Mouse (Mus musculus) lung, postnatal 0 days (tissue): ENCODE data around the gene Msmp. TPM values are rescaled to one million over a fixed set of nuclear protein-coding genes. Genes with fewer than 3 reads are reported as not detected.

Experiments
- ATAC-seq: fragments of 200-750 bp; cut with Nextera tagmentation; 2 replicates; pipeline ENCODE4 v1.8.0; 2017; ENCODE audit warnings: moderate library complexity
- DNase-seq: peaks from one replicate; pipeline ENCODE4 v3.0.0-alpha.2; 2016; ENCODE audit warnings: low spot score
- H3K27ac ChIP-seq: fragments of 300-500 bp; sonication (generic); 2 replicates; pipeline ENCODE4 v1.5.1; 2014; ENCODE audit warnings: antibody characterized with exemption, mild to moderate bottlenecking, low read length, mixed read lengths
- H3K27me3 ChIP-seq: fragments of 300-500 bp; sonication (generic); replicated peaks from 2 replicates; pipeline ENCODE4 v1.6.1; 2014; ENCODE audit warnings: low read length, mixed read lengths; ENCODE audit not compliant: insufficient read depth
- H3K36me3 ChIP-seq: fragments of 300-500 bp; sonication (generic); 2 replicates; pipeline ENCODE4 v1.6.1; 2014; ENCODE audit warnings: low read length, mixed read lengths; ENCODE audit not compliant: insufficient read depth
- H3K4me1 ChIP-seq: fragments of 300-500 bp; sonication (generic); 2 replicates; pipeline ENCODE4 v1.6.1; 2014; ENCODE audit warnings: antibody characterized with exemption, low read depth, low read length, mixed read lengths; ENCODE audit not compliant: insufficient read depth
- H3K4me2 ChIP-seq: fragments of 300-500 bp; sonication (generic); replicated peaks from 2 replicates; pipeline ENCODE4 v1.6.1; 2014; ENCODE audit warnings: low read depth, mild to moderate bottlenecking, low read length, moderate library complexity, mixed read lengths
- H3K4me3 ChIP-seq: fragments of 300-500 bp; sonication (generic); 2 replicates; pipeline ENCODE4 v1.5.1; 2014; ENCODE audit warnings: low read depth, low read length
- H3K9ac ChIP-seq: fragments of 300-500 bp; sonication (generic); replicated peaks from 2 replicates; pipeline ENCODE4 v1.6.1; 2014; ENCODE audit warnings: low read depth, mild to moderate bottlenecking
- H3K9me3 ChIP-seq: fragments of 300-500 bp; sonication (generic); 2 replicates; pipeline ENCODE4 v1.6.1; 2016; ENCODE audit warnings: low read length, mixed read lengths
- CTCF ChIP-seq: IDR thresholded peaks from 2 replicates; pipeline ENCODE4 v1.5.1; 2016; ENCODE audit warnings: antibody characterized with exemption, mild to moderate bottlenecking
- EP300 ChIP-seq: IDR thresholded peaks from 2 replicates; pipeline ENCODE4 v1.6.1; 2016; ENCODE audit warnings: antibody characterized with exemption, mild to moderate bottlenecking, control low read depth
- WGBS: fragments of 180-500 bp; shearing (Covaris S2); extraction: QIAGEN DNeasy Blood & Tissue Kit; methylation state at CpG from one replicate; pipeline ENCODE4 v1.1.7; 2014; 5-methylcytosine and 5-hydroxymethylcytosine counted together
- polyA plus RNA-seq: library from polyadenylated mRNA; unstranded; fragments of >200 nt; fragmentation: Nextera tagmentation; extraction: Ambion mirVana; gene quantifications from 2 replicates; pipeline ENCODE4 v1.2.1, GENCODE M21; 2015

The Msmp gene
- polyA plus RNA-seq, 1 experiment from 2014 or later = 0.87 TPM

DNA sequence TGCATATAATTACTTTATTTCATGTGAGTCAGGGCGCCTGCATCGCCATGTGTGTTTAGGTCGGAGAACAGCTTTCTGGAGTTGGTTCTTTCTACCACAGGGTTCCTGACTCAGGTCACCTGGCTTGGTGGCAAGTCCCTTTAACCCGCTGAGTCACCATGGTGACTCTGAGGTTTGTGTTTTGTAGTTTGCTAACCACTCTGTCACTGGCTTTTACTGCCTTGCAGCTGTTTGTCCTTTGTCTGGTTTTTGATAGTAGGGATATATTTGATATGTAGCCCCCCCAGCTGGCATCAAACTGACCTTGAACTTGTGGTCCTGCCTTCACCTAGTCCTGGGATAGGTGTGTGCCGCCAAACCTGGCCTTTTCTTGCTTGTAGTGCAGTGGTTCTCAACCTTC, 2.1 kb downstream of the Msmp start:
- no peak overlapping the region for H3K4me2 ChIP-seq
- peaks cover 12% of the 10 kb centered on the region; the same call in 1 of the 2 replicates for H3K4me1 ChIP-seq
- H3K9ac ChIP-seq = no peak overlapping the region
- ATAC-seq = no peak
- DNase-seq = no peak
- no peak overlapping the region for H3K4me3 ChIP-seq
- 91% methylated on average over 5 of the region's 5 CpGs for WGBS
- H3K27ac ChIP-seq = no peak overlapping the region
- TF ChIP-seq EP300 (no peak), CTCF (no peak)
- H3K9me3 ChIP-seq = no peaks in the 10 kb centered on the region
- no peaks in the 10 kb centered on the region; the same call in 1 of the 2 replicates for H3K27me3 ChIP-seq
- peaks cover 28% of the 10 kb centered on the region; the same call in 1 of the 2 replicates for H3K36me3 ChIP-seq

DNA sequence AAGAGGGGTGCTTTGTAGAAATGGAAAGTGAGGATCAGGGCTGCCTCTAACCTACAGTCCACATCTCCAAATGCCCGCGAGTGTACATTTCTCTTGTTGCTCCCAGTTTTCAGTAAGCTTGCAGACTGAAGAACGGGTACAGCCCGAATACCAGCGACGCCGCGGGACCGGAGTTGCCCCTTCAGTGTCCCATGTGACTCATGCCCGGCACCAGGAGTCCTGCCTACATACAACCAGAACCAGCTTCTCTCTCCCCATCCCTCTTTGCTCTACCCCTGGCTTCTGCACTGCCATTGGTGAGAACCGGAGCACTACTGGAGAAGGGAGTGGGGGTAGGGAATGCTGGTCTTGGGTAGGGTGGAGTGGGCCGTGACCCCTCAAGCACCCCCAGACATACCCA, 2.9 kb downstream of the Msmp start:
- Histone ChIP-seq H3K27me3 (no peaks in the 10 kb centered on the region; the same call in 1 of the 2 replicates), H3K27ac (no peak overlapping the region), H3K4me3 (no peak overlapping the region), H3K9ac (no peak overlapping the region), H3K9me3 (no peaks in the 10 kb centered on the region), H3K4me1 (peaks cover 20% of the 10 kb centered on the region; the same call in 1 of the 2 replicates), H3K36me3 (peaks cover 28% of the 10 kb centered on the region; the same call in 1 of the 2 replicates), H3K4me2 (no peak overlapping the region)
- no peak for ATAC-seq
- 97% methylated on average over 12 of the region's 12 CpGs for WGBS
- DNase-seq = no peak
- no peak for TF ChIP-seq CTCF
- TF ChIP-seq EP300 = no peak

DNA sequence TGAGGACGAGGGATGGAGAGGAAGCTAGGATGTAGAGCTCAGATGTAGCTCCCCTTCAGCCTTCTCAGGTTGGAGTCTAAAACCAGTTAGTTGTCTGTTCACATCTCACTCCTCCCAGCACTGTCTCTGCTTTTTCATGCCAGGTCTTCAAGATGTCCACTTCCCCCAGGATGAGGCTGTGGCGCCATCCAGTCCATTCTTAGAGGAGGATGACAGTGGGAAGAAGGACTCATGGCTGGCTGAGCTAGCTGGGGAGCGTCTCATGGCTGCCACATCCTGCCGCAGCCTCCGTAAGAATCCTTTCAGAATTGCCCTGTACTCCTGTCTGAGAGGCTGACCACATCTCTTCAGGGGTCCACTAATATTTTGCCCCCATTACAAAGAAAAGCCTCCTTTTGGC, 3.6 kb downstream of the Msmp start:
- H3K27me3 ChIP-seq = no peaks in the 10 kb centered on the region
- ATAC-seq = no peak
- H3K9ac ChIP-seq = no peak overlapping the region
- H3K27ac ChIP-seq = no peak overlapping the region
- no peak overlapping the region for H3K4me2 ChIP-seq
- 89% methylated on average over 5 of the region's 5 CpGs for WGBS
- H3K4me3 ChIP-seq = no peak overlapping the region
- peaks cover 28% of the 10 kb centered on the region; the same call in 1 of the 2 replicates for H3K36me3 ChIP-seq
- H3K9me3 ChIP-seq = no peaks in the 10 kb centered on the region
- no peak for DNase-seq
- TF ChIP-seq CTCF (no peak), EP300 (no peak)
- peaks cover 23% of the 10 kb centered on the region; the same call in 1 of the 2 replicates for H3K4me1 ChIP-seq

DNA sequence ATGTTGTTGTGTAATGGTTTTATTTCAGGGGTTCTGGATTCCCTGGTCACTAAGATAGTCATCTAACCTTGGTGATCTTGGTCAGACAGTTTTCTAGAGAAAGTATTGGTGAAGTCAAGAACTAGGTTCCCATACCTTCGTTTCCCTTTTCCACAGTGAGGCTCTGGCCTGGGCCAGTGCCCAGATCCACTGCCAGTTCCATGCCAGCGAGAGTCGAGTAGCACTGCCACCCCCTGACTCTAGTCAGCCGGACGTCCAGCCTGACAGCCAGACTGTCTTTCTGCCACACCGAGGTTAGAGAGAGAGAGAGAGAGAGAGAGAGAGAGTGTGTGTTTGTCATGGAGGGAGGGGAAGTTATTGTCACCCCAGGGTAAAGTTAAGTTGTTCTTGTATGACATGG, 4.6 kb downstream of the Msmp start:
- TF ChIP-seq EP300 (no peak), CTCF (no peak)
- Histone ChIP-seq H3K4me1 (peaks cover 23% of the 10 kb centered on the region; the same call in 1 of the 2 replicates), H3K4me3 (peak overlapping the region; percentile 83; the same call in 1 of the 2 replicates), H3K27me3 (no peaks in the 10 kb centered on the region), H3K9me3 (no peaks in the 10 kb centered on the region), H3K9ac (peak overlapping the region; percentile 75), H3K27ac (no peak overlapping the region), H3K36me3 (peaks cover 28% of the 10 kb centered on the region; the same call in 1 of the 2 replicates), H3K4me2 (peak overlapping the region; percentile 88)
- ATAC-seq (no peak), DNase-seq (no peak)
- 62% methylated on average over 6 of the region's 6 CpGs for WGBS

DNA sequence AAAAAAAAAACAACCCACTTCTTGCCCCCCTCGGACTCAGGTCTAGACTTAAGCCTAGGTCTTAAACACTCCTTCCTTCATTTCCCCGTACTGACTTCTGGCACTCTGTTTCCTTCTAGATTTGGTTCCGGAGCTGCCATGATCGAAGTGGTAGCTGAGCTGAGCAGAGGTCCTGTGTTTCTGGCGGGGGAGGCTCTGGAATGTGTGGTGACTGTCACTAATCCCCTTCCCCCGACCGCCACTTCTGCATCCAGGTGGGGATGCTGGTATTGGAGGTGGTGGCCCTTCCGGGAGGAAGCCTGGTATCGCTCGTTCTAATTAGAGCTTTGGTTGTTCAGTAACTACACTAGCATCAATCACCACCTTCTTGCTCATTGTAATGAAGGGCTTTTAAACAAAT, 5.0 kb downstream of the Msmp start:
- H3K9ac ChIP-seq = peak overlapping the region; percentile 75
- peak overlapping the region; percentile 83 for H3K4me3 ChIP-seq
- H3K27ac ChIP-seq = peak overlapping the region; percentile 83; the same call in 1 of the 2 replicates
- no peaks in the 10 kb centered on the region for H3K27me3 ChIP-seq
- peak overlapping the region; percentile 88 for H3K4me2 ChIP-seq
- TF ChIP-seq CTCF = no peak
- TF ChIP-seq EP300 = no peak
- no peak for DNase-seq
- no peaks in the 10 kb centered on the region for H3K9me3 ChIP-seq
- 3% methylated on average over 10 of the region's 10 CpGs for WGBS
- no peak for ATAC-seq
- peaks cover 28% of the 10 kb centered on the region; the same call in 1 of the 2 replicates for H3K36me3 ChIP-seq
- peaks cover 23% of the 10 kb centered on the region; the same call in 1 of the 2 replicates for H3K4me1 ChIP-seq

DNA sequence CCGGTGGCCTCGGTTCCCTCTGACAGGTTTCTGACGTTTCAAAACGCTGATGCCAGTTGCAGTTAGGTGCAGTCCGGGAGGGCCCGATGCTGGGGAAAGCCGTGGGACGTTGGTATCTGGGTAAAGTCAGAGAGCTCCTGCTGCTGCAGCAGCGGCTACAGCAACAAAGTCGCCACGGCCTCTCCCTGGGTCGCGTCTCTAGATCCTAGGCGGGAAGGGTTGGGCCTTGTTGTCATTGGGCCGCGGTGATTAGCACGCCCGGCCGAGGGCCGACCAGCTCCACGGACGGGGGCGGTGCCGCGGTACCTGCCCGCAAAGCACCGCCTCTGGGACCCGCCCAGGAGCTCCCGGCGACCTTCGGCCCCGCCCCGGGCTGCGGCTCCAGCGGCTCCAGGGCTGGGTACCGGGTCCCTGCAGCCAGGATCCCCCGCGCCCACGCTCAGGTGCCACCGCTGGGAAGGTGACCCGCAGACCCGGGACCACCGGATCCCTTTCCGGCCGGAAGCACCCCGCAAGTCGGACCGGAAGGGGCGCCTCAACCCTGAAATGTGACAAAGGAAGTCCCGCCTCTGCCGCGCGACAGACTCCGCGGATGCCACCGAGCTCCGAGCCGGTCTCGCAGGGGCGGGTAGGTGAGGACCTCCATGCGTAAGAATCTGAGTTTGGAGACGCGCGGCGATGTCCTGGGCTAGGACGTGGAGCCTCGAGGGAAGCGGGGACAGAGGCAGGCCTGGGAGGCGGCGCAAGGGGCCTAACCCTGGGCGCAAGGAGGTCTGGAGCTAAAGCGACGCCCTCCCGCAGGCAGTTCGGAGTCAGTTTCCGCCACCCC, 5.7 kb downstream of the Msmp start, which contains the start of the genes Rgp1 and Gba2:
Gene Rgp1 (plus strand): TSS at position 340 of the 829 bp plus-strand sequence.
Gene Gba2 (minus strand): TSS at position 498 of the 829 bp plus-strand sequence.
- ATAC-seq (peak; percentile 98), DNase-seq (peak; percentile 96)
- H3K4me2 ChIP-seq = peak within 1 kb of the TSS; percentile 88
- H3K9ac ChIP-seq = peak within 1 kb of the TSS; percentile 75
- TF ChIP-seq CTCF (peak; percentile 32), EP300 (no peak)
- no peaks in the 10 kb centered on the region for H3K9me3 ChIP-seq
- peak within 1 kb of the TSS; percentile 83 for H3K27ac ChIP-seq
- H3K4me3 ChIP-seq = peak within 1 kb of the TSS; percentile 83
- no peaks in the 10 kb centered on the region for H3K27me3 ChIP-seq
- under 1% methylated on average over 74 of the region's 76 CpGs for WGBS
- peaks cover 22% of the 10 kb centered on the region; the same call in 1 of the 2 replicates for H3K36me3 ChIP-seq
- peaks cover 23% of the 10 kb centered on the region; the same call in 1 of the 2 replicates for H3K4me1 ChIP-seq
